Mouse (Mus musculus) embryonic facial prominence, embryonic 15.5 days (tissue): ENCODE data around the gene Rab11fip4. TPM values are rescaled to one million over a fixed set of nuclear protein-coding genes. Genes with fewer than 3 reads are reported as not detected.
A peak's percentile ranks its signal among the peaks of the same experiment; 100 is the strongest.

Experiments used
- ATAC-seq: fragments of 200-750 bp; cut with Nextera tagmentation; 2 replicates; pipeline ENCODE4 v1.8.0; 2017; ENCODE audit warnings: low read depth, moderate TSS enrichment; ENCODE audit not compliant: insufficient number of reproducible peaks, low FRiP score, low TSS enrichment
- H3K27ac ChIP-seq: fragments of 300-500 bp; sonication (generic); replicated peaks from 2 replicates; pipeline ENCODE4 v1.5.1; 2015; ENCODE audit warnings: mild to moderate bottlenecking, inconsistent platforms
- H3K27me3 ChIP-seq: fragments of 300-500 bp; sonication (generic); 2 replicates; pipeline ENCODE4 v1.6.1; 2015; ENCODE audit warnings: inconsistent platforms
- H3K36me3 ChIP-seq: fragments of 300-500 bp; sonication (generic); 2 replicates; pipeline ENCODE4 v1.6.1; 2015; ENCODE audit warnings: mild to moderate bottlenecking, inconsistent platforms
- H3K4me1 ChIP-seq: fragments of 300-500 bp; sonication (generic); 2 replicates; pipeline ENCODE4 v1.6.1; 2015; ENCODE audit warnings: inconsistent platforms
- H3K4me2 ChIP-seq: fragments of 300-500 bp; sonication (generic); replicated peaks from 2 replicates; pipeline ENCODE4 v1.6.1; 2015; ENCODE audit warnings: mild to moderate bottlenecking, inconsistent platforms
- H3K4me3 ChIP-seq: fragments of 300-500 bp; sonication (generic); replicated peaks from 2 replicates; pipeline ENCODE4 v1.5.1; 2015; ENCODE audit warnings: mild to moderate bottlenecking, inconsistent platforms
- H3K9ac ChIP-seq: fragments of 300-500 bp; sonication (generic); 2 replicates; pipeline ENCODE4 v1.6.1; 2015; ENCODE audit warnings: inconsistent platforms
- H3K9me3 ChIP-seq: fragments of 300-500 bp; sonication (generic); replicated peaks from 2 replicates; pipeline ENCODE4 v1.6.1; 2016; ENCODE audit warnings: inconsistent platforms
- WGBS: fragments of 180-500 bp; shearing (Covaris S2); methylation state at CpG from one replicate; pipeline ENCODE4 v1.1.7; 2015; 5-methylcytosine and 5-hydroxymethylcytosine counted together
- polyA plus RNA-seq: library from polyadenylated mRNA; unstranded; fragments of >200 nt; fragmentation: Nextera tagmentation; extraction: Ambion mirVana; gene quantifications from 2 replicates; pipeline ENCODE4 v1.2.1, GENCODE M21; 2015

The Rab11fip4 gene
- polyA plus RNA-seq, 1 experiment from 2014 or later, result 6.0 TPM

DNA sequence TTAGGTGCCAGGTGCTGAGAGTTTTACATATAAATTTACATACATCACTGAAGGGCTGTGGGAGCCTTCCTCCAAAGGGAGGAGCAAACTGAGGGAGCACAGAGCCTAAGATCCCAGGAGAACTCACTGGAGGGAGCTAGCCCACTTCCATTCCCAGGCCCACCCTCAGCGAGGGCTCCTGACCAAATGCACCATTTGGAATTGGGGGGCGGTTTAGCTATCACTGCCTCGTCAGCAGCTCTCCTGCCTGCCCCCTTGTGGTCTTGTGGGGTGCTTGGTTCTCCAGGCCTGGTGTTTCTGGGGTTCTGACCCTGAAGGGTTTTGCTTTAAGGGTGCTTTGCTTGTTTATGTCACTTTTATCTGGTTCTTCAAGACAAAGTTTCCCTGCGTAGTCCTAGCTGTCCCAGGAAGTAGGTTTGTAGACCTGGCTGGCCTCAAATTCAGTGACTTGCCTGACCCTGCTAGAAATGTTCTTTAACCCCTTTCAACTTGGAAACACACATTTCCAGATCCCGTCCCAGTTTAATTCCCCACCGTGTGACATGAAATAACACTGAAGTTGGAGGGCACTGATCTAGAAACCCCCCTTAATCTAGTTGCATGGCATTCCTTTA, 80.8 kb downstream of the Rab11fip4 start:
- 60% methylated on average over 6 of the region's 6 CpGs for WGBS
- Histone ChIP-seq H3K36me3 (no peaks in the 10 kb centered on the region), H3K27me3 (no peaks in the 10 kb centered on the region), H3K9me3 (no peaks in the 10 kb centered on the region), H3K4me1 (peaks cover 50% of the 10 kb centered on the region), H3K4me3 (no peak overlapping the region), H3K27ac (no peak overlapping the region), H3K9ac (no peak overlapping the region), H3K4me2 (no peak overlapping the region)
- no peak for ATAC-seq

DNA sequence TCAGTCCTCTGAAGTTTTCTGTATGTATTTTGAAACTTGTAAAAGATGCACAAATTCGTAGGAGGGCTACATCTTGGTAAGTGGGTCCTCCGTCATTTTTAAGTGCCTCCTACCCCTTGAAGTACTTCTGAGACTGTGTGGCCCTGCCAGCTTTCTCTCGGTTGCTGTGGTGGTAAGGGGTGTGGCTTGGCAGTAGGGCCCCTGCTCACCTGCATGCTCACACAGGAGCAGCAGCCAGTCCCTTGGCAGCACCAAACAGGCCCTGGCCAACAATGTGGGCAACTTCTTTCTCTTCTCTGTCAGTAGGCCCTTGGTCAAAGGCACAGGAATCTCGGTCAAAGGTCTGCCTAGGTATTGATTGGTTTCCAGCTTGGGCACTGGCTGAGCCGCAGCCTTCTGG, 82.1 kb downstream of the Rab11fip4 start:
- H3K36me3 ChIP-seq, result no peaks in the 10 kb centered on the region
- no peak overlapping the region for H3K9ac ChIP-seq
- no peaks in the 10 kb centered on the region for H3K27me3 ChIP-seq
- H3K4me1 ChIP-seq, result peaks cover 50% of the 10 kb centered on the region
- H3K4me2 ChIP-seq, result no peak overlapping the region
- WGBS, result 67% methylated on average over 5 of the region's 5 CpGs
- no peak for ATAC-seq
- H3K4me3 ChIP-seq, result no peak overlapping the region
- H3K9me3 ChIP-seq, result no peaks in the 10 kb centered on the region
- no peak overlapping the region for H3K27ac ChIP-seq

DNA sequence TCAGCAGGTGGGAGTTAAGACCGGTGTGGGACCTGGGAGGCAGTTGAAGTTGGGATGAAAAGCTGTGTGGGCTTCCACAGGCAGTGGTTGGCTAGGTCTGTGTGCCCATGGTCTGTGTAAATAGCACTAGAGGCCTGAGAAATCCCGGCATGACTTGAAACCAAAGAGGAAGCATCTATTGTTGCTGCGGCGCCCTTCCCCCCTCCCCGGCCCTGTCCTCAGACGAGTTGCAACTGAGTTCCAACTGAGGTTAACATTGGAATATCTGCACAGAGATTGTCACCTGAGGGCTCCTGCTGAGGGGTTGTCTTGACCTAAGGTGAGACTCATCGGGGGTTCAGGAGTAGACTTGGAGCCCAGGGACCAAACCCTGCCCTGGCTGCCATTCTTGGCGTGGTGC, 82.7 kb downstream of the Rab11fip4 start:
- Histone ChIP-seq H3K9ac (no peak overlapping the region), H3K36me3 (no peaks in the 10 kb centered on the region), H3K4me2 (no peak overlapping the region), H3K4me3 (no peak overlapping the region), H3K27me3 (no peaks in the 10 kb centered on the region), H3K9me3 (no peaks in the 10 kb centered on the region), H3K27ac (no peak overlapping the region), H3K4me1 (peaks cover 48% of the 10 kb centered on the region)
- WGBS, result 63% methylated on average over 8 of the region's 8 CpGs
- ATAC-seq, result no peak

DNA sequence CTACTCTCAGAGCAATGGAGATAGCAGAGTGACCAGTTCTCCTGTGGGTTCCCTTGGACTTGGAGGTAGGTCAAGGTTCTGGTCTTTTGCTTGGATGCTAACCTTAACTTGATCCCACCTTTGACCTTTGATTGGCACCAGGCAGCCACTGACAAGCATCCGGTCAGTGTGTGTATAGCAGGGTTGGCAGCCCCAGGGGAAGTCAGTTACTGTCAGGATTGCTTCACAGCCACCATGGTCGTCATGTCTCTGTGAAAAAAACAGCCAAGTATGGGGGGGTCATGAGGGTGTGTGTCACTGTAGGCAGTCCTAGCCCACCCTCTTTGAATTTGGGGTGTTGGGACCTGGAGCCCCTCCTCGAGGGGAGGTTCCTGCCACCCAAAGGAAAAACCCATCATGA, 83.2 kb downstream of the Rab11fip4 start:
- H3K27me3 ChIP-seq, result no peaks in the 10 kb centered on the region
- no peak for ATAC-seq
- no peak overlapping the region for H3K4me3 ChIP-seq
- peak overlapping the region; percentile 48; the same call in 1 of the 2 replicates for H3K27ac ChIP-seq
- H3K36me3 ChIP-seq, result no peaks in the 10 kb centered on the region
- no peak overlapping the region for H3K9ac ChIP-seq
- WGBS, result 63% methylated on average over 3 of the region's 3 CpGs
- H3K9me3 ChIP-seq, result no peaks in the 10 kb centered on the region
- peaks cover 43% of the 10 kb centered on the region for H3K4me1 ChIP-seq
- no peak overlapping the region for H3K4me2 ChIP-seq

DNA sequence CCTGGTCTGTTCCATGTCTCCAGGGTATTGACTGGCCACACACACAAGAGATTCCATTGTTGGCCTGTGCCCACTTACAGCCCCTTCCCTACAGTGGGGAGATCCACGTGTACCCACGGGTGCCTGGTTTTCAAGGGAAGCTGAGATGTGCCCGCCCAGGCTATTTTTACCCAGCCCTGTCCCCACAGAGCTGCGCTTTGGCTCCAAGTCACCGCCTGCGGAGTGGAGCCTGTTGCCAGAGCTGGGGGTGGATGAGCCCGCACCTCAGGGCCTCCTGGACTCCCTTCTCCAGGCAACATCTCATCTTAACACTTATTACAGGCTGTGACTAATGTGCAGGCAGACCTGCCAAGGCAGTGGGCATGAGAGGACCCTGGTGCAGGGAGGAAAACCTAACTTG, 83.6 kb downstream of the Rab11fip4 start:
- Histone ChIP-seq H3K27ac (peak overlapping the region; percentile 48), H3K4me2 (no peak overlapping the region), H3K27me3 (no peaks in the 10 kb centered on the region), H3K36me3 (no peaks in the 10 kb centered on the region), H3K9me3 (no peaks in the 10 kb centered on the region), H3K4me1 (peaks cover 40% of the 10 kb centered on the region), H3K9ac (no peak overlapping the region), H3K4me3 (no peak overlapping the region)
- 66% methylated on average over 7 of the region's 7 CpGs for WGBS
- ATAC-seq, result no peak

DNA sequence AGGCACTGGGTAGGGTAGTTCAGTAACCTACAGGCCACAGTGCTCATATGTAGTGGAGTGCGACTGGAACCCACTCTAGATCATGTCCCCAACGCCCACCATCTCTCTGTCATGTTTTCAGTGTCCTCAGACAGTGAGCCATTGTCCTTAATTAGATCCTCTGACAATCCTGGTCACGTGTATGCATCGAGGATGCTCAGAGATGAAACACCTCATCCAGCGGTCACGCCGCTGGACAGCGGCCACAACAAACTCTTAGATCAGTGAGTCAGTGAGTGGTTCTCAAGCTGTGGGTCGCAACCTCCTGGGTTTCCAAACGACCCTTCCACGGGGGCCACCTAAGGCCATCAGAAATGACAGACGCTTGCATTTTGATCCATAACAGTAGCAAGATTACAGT, 84.3 kb downstream of the Rab11fip4 start:
- Histone ChIP-seq H3K9me3 (no peaks in the 10 kb centered on the region), H3K9ac (no peak overlapping the region), H3K27ac (no peak overlapping the region), H3K4me2 (no peak overlapping the region), H3K4me3 (no peak overlapping the region), H3K4me1 (peaks cover 33% of the 10 kb centered on the region), H3K27me3 (no peaks in the 10 kb centered on the region), H3K36me3 (no peaks in the 10 kb centered on the region)
- no peak for ATAC-seq
- 72% methylated on average over 12 of the region's 12 CpGs for WGBS

DNA sequence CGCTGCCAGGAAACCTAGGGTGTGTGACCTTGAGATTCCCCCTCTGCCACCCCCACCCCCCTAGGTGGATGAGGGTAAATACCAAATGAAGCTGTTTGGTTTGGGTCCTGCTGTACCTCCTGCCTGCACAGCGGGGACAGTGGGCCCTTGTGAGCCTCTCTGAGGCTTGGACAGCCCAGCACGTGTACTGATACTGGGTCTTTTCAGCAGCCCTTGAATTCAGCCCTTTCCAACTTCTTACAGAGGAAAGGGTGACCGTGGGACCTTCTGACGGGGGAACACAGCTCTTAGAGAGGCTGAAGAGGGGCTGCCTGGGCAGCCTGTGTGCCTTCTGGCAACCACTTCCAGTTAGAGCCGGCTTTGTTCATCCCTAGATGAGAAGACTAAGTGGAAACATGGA, 85.0 kb downstream of the Rab11fip4 start:
- Histone ChIP-seq H3K27me3 (no peaks in the 10 kb centered on the region), H3K36me3 (no peaks in the 10 kb centered on the region), H3K4me2 (no peak overlapping the region), H3K4me1 (peaks cover 26% of the 10 kb centered on the region), H3K27ac (no peak overlapping the region), H3K4me3 (no peak overlapping the region), H3K9ac (no peak overlapping the region), H3K9me3 (no peaks in the 10 kb centered on the region)
- 62% methylated on average over 6 of the region's 6 CpGs for WGBS
- no peak for ATAC-seq

DNA sequence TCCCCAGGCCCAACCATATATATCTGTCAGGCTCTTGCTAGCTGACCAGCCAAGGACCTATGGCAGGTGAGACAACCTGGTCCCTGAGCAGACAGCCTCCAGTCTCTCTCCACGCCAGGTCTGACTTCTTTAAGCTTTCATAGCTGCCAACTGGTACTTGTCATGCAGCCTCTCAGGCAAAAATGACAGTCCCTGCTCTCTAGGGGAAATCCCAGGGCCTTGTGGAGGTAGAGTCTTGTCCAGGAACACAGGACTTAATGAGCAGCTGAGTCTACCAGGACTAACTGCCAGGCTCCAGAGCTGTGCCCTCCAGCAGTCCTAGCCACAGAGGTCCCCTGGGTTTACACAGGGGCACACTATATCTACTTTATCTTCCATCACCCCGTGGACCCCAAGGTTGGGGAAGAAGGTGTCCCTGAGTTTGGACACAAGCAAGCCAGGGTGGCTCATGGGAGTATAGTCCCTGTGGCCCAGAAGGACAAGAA, 85.5 kb downstream of the Rab11fip4 start:
- H3K36me3 ChIP-seq, result no peaks in the 10 kb centered on the region
- no peak overlapping the region; the same call in 1 of the 2 replicates for H3K27ac ChIP-seq
- no peaks in the 10 kb centered on the region for H3K9me3 ChIP-seq
- H3K4me1 ChIP-seq, result peaks cover 25% of the 10 kb centered on the region
- no peak overlapping the region for H3K4me2 ChIP-seq
- no peaks in the 10 kb centered on the region for H3K27me3 ChIP-seq
- no peak overlapping the region for H3K9ac ChIP-seq
- ATAC-seq, result no peak
- no peak overlapping the region for H3K4me3 ChIP-seq
- WGBS, result 74% methylated on average over 2 of the region's 2 CpGs

DNA sequence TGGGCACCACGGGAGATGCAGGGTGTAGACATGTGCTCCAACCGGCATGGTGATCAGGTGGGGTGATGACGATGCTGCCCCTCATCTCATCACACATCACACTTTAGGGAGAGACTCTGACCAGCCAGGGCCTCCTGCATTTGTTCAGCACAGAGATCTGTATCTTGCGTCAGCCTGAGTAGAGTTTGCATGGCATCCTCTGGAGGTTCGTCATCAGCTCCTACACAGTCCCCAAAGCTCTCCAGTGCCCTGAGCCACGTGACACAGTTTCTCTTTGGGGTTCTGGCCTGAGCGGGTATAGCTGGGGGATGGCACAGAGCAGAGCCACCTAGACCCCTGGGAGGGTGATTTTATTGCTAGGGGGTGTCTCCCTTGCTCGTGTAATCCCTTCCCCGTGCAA, 86.4 kb downstream of the Rab11fip4 start:
- no peak for ATAC-seq
- H3K4me1 ChIP-seq, result peaks cover 22% of the 10 kb centered on the region
- WGBS, result 75% methylated on average over 9 of the region's 9 CpGs

DNA sequence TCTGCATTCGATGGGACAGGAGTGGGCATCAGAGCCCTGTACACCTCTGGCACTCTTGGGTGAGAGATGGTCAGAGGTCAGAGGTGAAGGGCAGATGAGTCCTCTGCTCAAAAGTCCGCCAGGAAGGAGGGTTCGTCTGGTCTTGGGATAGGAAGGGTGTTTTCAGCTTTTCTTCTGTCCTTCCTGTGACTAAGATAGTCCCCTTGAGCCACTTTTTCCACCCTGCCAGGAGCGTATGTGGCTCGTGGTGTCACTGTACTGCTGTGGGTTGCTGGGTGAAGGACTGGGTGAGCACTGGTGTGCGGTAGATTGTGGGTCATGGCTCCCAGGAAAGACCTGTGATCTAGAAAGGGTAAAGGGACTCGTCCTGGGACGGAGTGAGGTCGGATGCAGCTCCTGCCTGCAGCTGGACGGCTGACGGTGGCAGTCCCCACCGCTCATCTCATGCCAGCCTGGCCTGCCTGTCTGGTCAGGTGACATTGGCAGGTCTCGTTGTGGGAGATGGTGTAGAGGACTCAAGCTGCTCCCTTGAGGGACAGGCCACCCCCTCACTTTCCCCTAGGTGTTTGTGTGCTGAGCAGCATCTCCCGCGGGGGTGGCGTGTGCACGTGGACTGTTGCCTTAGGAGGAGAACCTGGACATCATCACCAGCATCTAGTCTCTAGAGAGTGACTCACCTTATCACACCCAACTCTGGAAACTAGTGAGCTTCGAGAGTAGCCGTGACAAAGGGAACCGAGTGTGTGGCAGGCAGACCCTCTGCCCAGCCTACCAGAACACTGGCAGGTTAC, 87.5 kb downstream of the Rab11fip4 start:
- H3K27me3 ChIP-seq, result no peaks in the 10 kb centered on the region
- H3K27ac ChIP-seq, result no peak overlapping the region
- H3K9ac ChIP-seq, result no peak overlapping the region
- 83% methylated on average over 20 of the region's 20 CpGs for WGBS
- ATAC-seq, result no peak
- H3K36me3 ChIP-seq, result no peaks in the 10 kb centered on the region
- no peaks in the 10 kb centered on the region for H3K9me3 ChIP-seq
- H3K4me3 ChIP-seq, result no peak overlapping the region
- peaks cover 16% of the 10 kb centered on the region for H3K4me1 ChIP-seq
- no peak overlapping the region for H3K4me2 ChIP-seq

More for the DNA sequence above, 86.4 kb downstream of the Rab11fip4 start:
- Histone ChIP-seq H3K9ac (no peak overlapping the region), H3K4me2 (no peak overlapping the region), H3K36me3 (no peaks in the 10 kb centered on the region), H3K27ac (no peak overlapping the region; the same call in 1 of the 2 replicates), H3K27me3 (no peaks in the 10 kb centered on the region), H3K9me3 (no peaks in the 10 kb centered on the region), H3K4me3 (no peak overlapping the region)

DNA sequence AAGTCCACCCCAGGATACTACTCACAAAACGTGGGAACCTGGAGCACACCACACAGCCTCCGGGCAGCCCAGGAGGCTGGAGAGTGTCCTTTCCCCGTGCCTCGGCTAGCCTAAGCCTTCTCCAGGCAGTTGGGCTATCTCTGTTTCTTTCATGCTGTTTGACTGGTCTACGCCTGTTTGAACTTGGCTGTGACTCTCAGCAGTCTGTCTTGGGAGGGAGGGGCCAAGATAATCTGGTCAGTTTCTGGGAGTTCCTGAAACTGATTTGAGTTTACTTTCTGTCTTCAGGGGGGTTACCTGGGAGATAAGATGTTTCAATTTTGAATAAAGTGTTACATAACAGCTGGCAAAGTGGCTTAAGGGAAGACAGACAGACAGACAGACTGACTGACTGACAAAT, 88.9 kb downstream of the Rab11fip4 start:
- no peaks in the 10 kb centered on the region for H3K27me3 ChIP-seq
- ATAC-seq, result no peak
- no peaks in the 10 kb centered on the region for H3K36me3 ChIP-seq
- H3K9ac ChIP-seq, result no peak overlapping the region
- H3K9me3 ChIP-seq, result no peaks in the 10 kb centered on the region
- 74% methylated on average over 5 of the region's 5 CpGs for WGBS
- H3K4me3 ChIP-seq, result no peak overlapping the region
- H3K4me2 ChIP-seq, result no peak overlapping the region
- H3K4me1 ChIP-seq, result peaks cover 8% of the 10 kb centered on the region
- H3K27ac ChIP-seq, result no peak overlapping the region
